Mouse (Mus musculus): ENCODE results near the gene Atpaf2. TPM values are rescaled to one million over a fixed set of nuclear protein-coding genes. Genes with fewer than 3 reads are reported as not detected.
A peak's percentile ranks its signal among the peaks of the same experiment; 100 is the strongest.
"Not testable (repeated sequence)": the region's sequence is repeated elsewhere in the genome, so short reads cannot be mapped to it uniquely, and the experiment has no call there.

The Atpaf2 gene
- polyA plus RNA-seq (2015; fragmentation: Nextera tagmentation; extraction: Ambion mirVana): 48.3 and 53.5 TPM in 2 replicates

- peaks cover 7% of the 10 kb centered on the region; the same call in 1 of the 2 replicates for H3K4me1 ChIP-seq
Observed at GRCm38 (mm10) chr11:60417717-60418472, at the start of gene Atpaf2. Atpaf2 (minus strand) TSS chr11:60418457.

GRCm38 (mm10) chr11:60465943-60466380 lies 47.7 kb upstream of the Atpaf2 start:
- WGBS: 85% methylated on average over 2 of the region's 2 CpGs

More at GRCm38 (mm10) chr11:60417717-60418472, at the start of gene Atpaf2:
- WGBS: under 1% methylated on average over 39 of the region's 39 CpGs
- H3K4me3 ChIP-seq (replicated peaks): peak within 1 kb of the TSS; percentile 95
- ATAC-seq (ENCODE audit: insufficient read depth, low FRiP score, low read depth): peak; percentile 9; the same call in 1 of the 2 replicates
- no peaks in the 10 kb centered on the region for H3K9me3 ChIP-seq
- peak within 1 kb of the TSS; percentile 91 for H3K27ac ChIP-seq
- H3K4me2 ChIP-seq: peak within 1 kb of the TSS; percentile 86
- H3K27me3 ChIP-seq (replicated peaks): no peaks in the 10 kb centered on the region
- no peaks in the 10 kb centered on the region for H3K36me3 ChIP-seq
- peak within 1 kb of the TSS; percentile 91 for H3K9ac ChIP-seq

GRCm38 (mm10) chr11:60457973-60458372 lies 39.7 kb upstream of the Atpaf2 start:
- Histone ChIP-seq H3K4me3 (replicated peaks) (no peak overlapping the region), H3K4me2 (no peak overlapping the region), H3K4me1 (peaks cover 9% of the 10 kb centered on the region), H3K27me3 (replicated peaks) (no peaks in the 10 kb centered on the region), H3K9ac (no peak overlapping the region), H3K36me3 (peaks cover 52% of the 10 kb centered on the region), H3K27ac (no peak overlapping the region), H3K9me3 (no peaks in the 10 kb centered on the region)
- no peak for ATAC-seq (ENCODE audit: insufficient read depth, low FRiP score, low read depth)
- WGBS: 93% methylated on average over 1 of the region's 1 CpGs

More at GRCm38 (mm10) chr11:60465943-60466380, 47.7 kb upstream of the Atpaf2 start:
- H3K4me2 ChIP-seq: no peak overlapping the region
- H3K27ac ChIP-seq: no peak overlapping the region
- no peak overlapping the region for H3K9ac ChIP-seq
- no peak overlapping the region for H3K4me3 ChIP-seq (replicated peaks)
- H3K36me3 ChIP-seq: peaks cover 72% of the 10 kb centered on the region
- H3K27me3 ChIP-seq (replicated peaks): no peaks in the 10 kb centered on the region
- no peaks in the 10 kb centered on the region for H3K9me3 ChIP-seq
- no peaks in the 10 kb centered on the region for H3K4me1 ChIP-seq
- ATAC-seq (ENCODE audit: insufficient read depth, low FRiP score, low read depth): no peak; the same call in 1 of the 2 replicates

GRCm38 (mm10) chr11:60454745-60455087 lies 36.5 kb upstream of the Atpaf2 start:
- peak; percentile 24; the same call in 1 of the 2 replicates for ATAC-seq (ENCODE audit: insufficient read depth, low FRiP score, low read depth)
- WGBS: 1% methylated on average over 17 of the region's 17 CpGs
- no peaks in the 10 kb centered on the region for H3K27me3 ChIP-seq (replicated peaks)
- H3K36me3 ChIP-seq: peaks cover 20% of the 10 kb centered on the region
- peaks cover 9% of the 10 kb centered on the region for H3K4me1 ChIP-seq
- H3K4me3 ChIP-seq (replicated peaks): peak overlapping the region; percentile 68
- H3K9me3 ChIP-seq: no peaks in the 10 kb centered on the region
- H3K27ac ChIP-seq: peak overlapping the region; percentile 78
- H3K9ac ChIP-seq: peak overlapping the region; percentile 78
- peak overlapping the region; percentile 80 for H3K4me2 ChIP-seq

- Histone ChIP-seq H3K4me2 (peak within 1 kb of the TSS; percentile 80), H3K27ac (peak within 1 kb of the TSS; percentile 78), H3K4me3 (replicated peaks) (peak within 1 kb of the TSS; percentile 68), H3K4me1 (peaks cover 9% of the 10 kb centered on the region), H3K9me3 (no peaks in the 10 kb centered on the region), H3K36me3 (peaks cover 15% of the 10 kb centered on the region), H3K27me3 (replicated peaks) (no peaks in the 10 kb centered on the region), H3K9ac (peak within 1 kb of the TSS; percentile 78)
- ATAC-seq (ENCODE audit: insufficient read depth, low FRiP score, low read depth): peak; percentile 87
- WGBS: 4% methylated on average over 27 of the region's 27 CpGs
Observed at GRCm38 (mm10) chr11:60454080-60454744, 36.0 kb upstream of the Atpaf2 start, which contains the start of gene Drg2. Drg2 (plus strand) TSS chr11:60454591.

GRCm38 (mm10) chr11:60444007-60444406 lies 25.8 kb upstream of the Atpaf2 start:
- ATAC-seq (ENCODE audit: insufficient read depth, low FRiP score, low read depth): no peak
- peaks cover 17% of the 10 kb centered on the region for H3K36me3 ChIP-seq
- 75% methylated on average over 4 of the region's 4 CpGs for WGBS

GRCm38 (mm10) chr11:60442896-60443295 lies 24.6 kb upstream of the Atpaf2 start:
- H3K9me3 ChIP-seq: no peaks in the 10 kb centered on the region
- no peak overlapping the region for H3K4me2 ChIP-seq
- H3K9ac ChIP-seq: no peak overlapping the region
- H3K27ac ChIP-seq: no peak overlapping the region
- no peaks in the 10 kb centered on the region for H3K27me3 ChIP-seq (replicated peaks)
- H3K36me3 ChIP-seq: peaks cover 23% of the 10 kb centered on the region
- 86% methylated on average over 6 of the region's 6 CpGs for WGBS
- no peaks in the 10 kb centered on the region for H3K4me1 ChIP-seq
- no peak overlapping the region for H3K4me3 ChIP-seq (replicated peaks)
- no peak for ATAC-seq (ENCODE audit: insufficient read depth, low FRiP score, low read depth)

More at GRCm38 (mm10) chr11:60444007-60444406, 25.8 kb upstream of the Atpaf2 start:
- H3K9ac ChIP-seq: no peak overlapping the region
- H3K9me3 ChIP-seq: no peaks in the 10 kb centered on the region
- no peaks in the 10 kb centered on the region for H3K4me1 ChIP-seq
- H3K4me3 ChIP-seq (replicated peaks): no peak overlapping the region
- no peak overlapping the region for H3K4me2 ChIP-seq
- no peak overlapping the region for H3K27ac ChIP-seq
- H3K27me3 ChIP-seq (replicated peaks): no peaks in the 10 kb centered on the region

- Histone ChIP-seq H3K9me3 (no peaks in the 10 kb centered on the region), H3K27me3 (replicated peaks) (no peaks in the 10 kb centered on the region), H3K27ac (no peak overlapping the region), H3K4me3 (replicated peaks) (no peak overlapping the region), H3K4me1 (no peaks in the 10 kb centered on the region), H3K4me2 (no peak overlapping the region), H3K36me3 (peaks cover 40% of the 10 kb centered on the region), H3K9ac (no peak overlapping the region)
- no peak for ATAC-seq (ENCODE audit: insufficient read depth, low FRiP score, low read depth)
- 34% methylated on average over 7 of the region's 7 CpGs for WGBS
Observed at GRCm38 (mm10) chr11:60440176-60440575, 21.9 kb upstream of the Atpaf2 start.

- WGBS: 13% methylated on average over 1 of the region's 1 CpGs
- not testable (repeated sequence) for H3K9ac ChIP-seq; H3K4me3 ChIP-seq (replicated peaks); H3K9me3 ChIP-seq; H3K27me3 ChIP-seq (replicated peaks); H3K4me2 ChIP-seq; H3K27ac ChIP-seq; ATAC-seq (ENCODE audit: insufficient read depth, low FRiP score, low read depth); H3K4me1 ChIP-seq
- peaks cover 45% of the 10 kb centered on the region for H3K36me3 ChIP-seq
Observed at GRCm38 (mm10) chr11:60439621-60440020, 21.4 kb upstream of the Atpaf2 start.

- H3K9me3 ChIP-seq: no peaks in the 10 kb centered on the region
- H3K36me3 ChIP-seq: peaks cover 41% of the 10 kb centered on the region
Observed at GRCm38 (mm10) chr11:60436618-60437017, 18.4 kb upstream of the Atpaf2 start.

GRCm38 (mm10) chr11:60435133-60435532 lies 16.9 kb upstream of the Atpaf2 start:
- no peak for ATAC-seq (ENCODE audit: insufficient read depth, low FRiP score, low read depth)
- Histone ChIP-seq H3K27ac (no peak overlapping the region), H3K4me1 (no peaks in the 10 kb centered on the region), H3K27me3 (replicated peaks) (no peaks in the 10 kb centered on the region), H3K36me3 (peaks cover 39% of the 10 kb centered on the region), H3K4me2 (no peak overlapping the region), H3K9me3 (no peaks in the 10 kb centered on the region), H3K4me3 (replicated peaks) (no peak overlapping the region), H3K9ac (no peak overlapping the region)
- WGBS: 88% methylated on average over 1 of the region's 1 CpGs

More at GRCm38 (mm10) chr11:60436618-60437017, 18.4 kb upstream of the Atpaf2 start:
- no peak overlapping the region for H3K9ac ChIP-seq
- no peak overlapping the region for H3K27ac ChIP-seq
- ATAC-seq (ENCODE audit: insufficient read depth, low FRiP score, low read depth): no peak
- no peaks in the 10 kb centered on the region for H3K27me3 ChIP-seq (replicated peaks)
- no peak overlapping the region for H3K4me3 ChIP-seq (replicated peaks)
- no peaks in the 10 kb centered on the region for H3K4me1 ChIP-seq
- WGBS: 86% methylated on average over 3 of the region's 3 CpGs
- H3K4me2 ChIP-seq: no peak overlapping the region

GRCm38 (mm10) chr11:60433501-60433900 lies 15.2 kb upstream of the Atpaf2 start:
- peaks cover 39% of the 10 kb centered on the region for H3K36me3 ChIP-seq
- no peaks in the 10 kb centered on the region for H3K27me3 ChIP-seq (replicated peaks)
- no peak overlapping the region for H3K9ac ChIP-seq
- no peak for ATAC-seq (ENCODE audit: insufficient read depth, low FRiP score, low read depth)
- no peak overlapping the region for H3K4me2 ChIP-seq
- H3K4me3 ChIP-seq (replicated peaks): no peak overlapping the region
- no peaks in the 10 kb centered on the region for H3K4me1 ChIP-seq
- no peak overlapping the region for H3K27ac ChIP-seq
- H3K9me3 ChIP-seq: no peaks in the 10 kb centered on the region

All from stomach, embryonic 15.5 days (tissue).